13 mouse cellular contexts compared by ENCODE assay signal in the genomic region with DNA sequence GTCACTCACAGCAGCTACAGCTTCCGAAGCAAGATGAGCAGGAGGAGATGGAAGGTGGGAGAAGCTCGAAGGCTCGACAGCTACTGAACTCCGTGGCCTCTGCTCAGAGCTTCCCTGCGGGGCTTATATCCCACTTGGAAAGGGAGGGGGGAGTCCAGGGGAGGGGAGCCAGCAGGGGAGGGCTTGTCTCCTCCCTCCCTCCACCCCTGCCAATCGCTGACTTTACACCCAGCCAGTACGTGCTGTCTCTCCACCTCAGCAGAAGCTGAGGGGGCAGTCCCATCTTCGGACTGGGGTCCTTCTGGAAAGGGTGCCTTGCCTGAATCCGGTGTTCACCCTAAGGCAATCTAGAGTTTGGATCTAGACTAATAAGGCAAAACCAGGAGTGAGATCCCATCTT. TPM values are rescaled to one million over a fixed set of nuclear protein-coding genes. Genes with fewer than 3 reads are reported as not detected.
DNase-seq lines count a peak whose midpoint lies in the region; ATAC-seq and TF ChIP-seq lines count a peak whose summit lies in the region.
"Had no signal": no experiment of that assay in that cellular context is flagged by ENCODE, and none has a peak within 500 bp of the region (broad histone marks: within the 10 kb centered on the region; RNA-seq: fewer than 3 reads in every experiment).

Pyy (minus strand) TSS at position 101 of the 400 bp plus-strand sequence.

- peaks cover 76% of the 10 kb centered on the region for H3K27me3 ChIP-seq in heart, embryonic 15.5 days
- H3K27me3 ChIP-seq in midbrain, embryonic 10.5 days (ENCODE audit: low read depth, poor library complexity, severe bottlenecking), result peaks cover 79% of the 10 kb centered on the region
- peaks cover 39% of the 10 kb centered on the region for H3K27me3 ChIP-seq in midbrain, embryonic 14.5 days (ENCODE audit: control insufficient read depth, insufficient read depth, low read length)
- peaks cover 57% of the 10 kb centered on the region for H3K27me3 ChIP-seq in hindbrain, embryonic 15.5 days
- H3K27me3 ChIP-seq in small intestine, adult 2 months (ENCODE audit: control insufficient read depth, insufficient read depth, low read length), result peaks cover 30% of the 10 kb centered on the region

- H3K27ac ChIP-seq in heart, embryonic 15.5 days, result no peak within 1 kb of the TSS
- no peak within 1 kb of the TSS for H3K27ac ChIP-seq in midbrain, embryonic 10.5 days (replicated peaks)
- H3K27ac ChIP-seq in midbrain, embryonic 14.5 days (replicated peaks; ENCODE audit: low read depth, low read length), result no peak within 1 kb of the TSS
- no peak within 1 kb of the TSS for H3K27ac ChIP-seq in hindbrain, embryonic 15.5 days (replicated peaks)
- no peak within 1 kb of the TSS for H3K27ac ChIP-seq in small intestine, adult 2 months (ENCODE audit: insufficient read depth, low read depth, low read length)

- ATAC-seq in heart, embryonic 15.5 days (replicated peaks; ENCODE audit: insufficient number of reproducible peaks, insufficient read depth, low FRiP score, low read depth), result no peak
- no peak for ATAC-seq in midbrain, embryonic 14.5 days (ENCODE audit: low FRiP score, low TSS enrichment)
- ATAC-seq in hindbrain, embryonic 15.5 days (ENCODE audit: low FRiP score, low read depth), result no peak
- ATAC-seq in activated CD4-positive, CD25-positive, alpha-beta regulatory T cell, adult 4 months, result no peak
- ATAC-seq: CD4-positive, CD25-positive, alpha-beta regulatory T cell, adult 4 months; forebrain, embryonic 14.5 days had no signal

- no peak for DNase-seq in heart, adult 11 months
- no peak for DNase-seq in midbrain, embryonic 10.5 days (ENCODE audit: low spot score)
- no peak for DNase-seq in midbrain, embryonic 14.5 days
- no peak for DNase-seq in right cerebral cortex, adult 18-20 months
- DNase-seq: cerebellum, postnatal 36 days; gastrocnemius, postnatal 25 days; kidney, adult 2 months had no signal

- TF ChIP-seq CTCF in small intestine, adult 2 months (IDR thresholded peaks at IDR 0.05; ENCODE audit: extremely low read depth, insufficient read length, insufficient replicate concordance, low read depth, low read length), result no peak

- 0 out of 2 replicates have a peak within 1 kb of the TSS, but pooled peaks have one; percentile 1 for H3K4me3 ChIP-seq in heart, embryonic 15.5 days
- H3K4me3 ChIP-seq in midbrain, embryonic 10.5 days, result peak within 1 kb of the TSS; percentile 27
- no peak within 1 kb of the TSS; the same call in 1 of the 2 replicates for H3K4me3 ChIP-seq in midbrain, embryonic 14.5 days (replicated peaks; ENCODE audit: low read depth, low read length)
- peak within 1 kb of the TSS; percentile 15; the same call in 1 of the 2 replicates for H3K4me3 ChIP-seq in hindbrain, embryonic 15.5 days
- no peak within 1 kb of the TSS for H3K4me3 ChIP-seq in small intestine, adult 2 months (ENCODE audit: low read depth, low read length)

- no peaks in the 10 kb centered on the region for H3K9me3 ChIP-seq in heart, embryonic 15.5 days (replicated peaks)
- no peaks in the 10 kb centered on the region for H3K9me3 ChIP-seq in midbrain, embryonic 10.5 days (replicated peaks)
- H3K9me3 ChIP-seq in midbrain, embryonic 14.5 days (ENCODE audit: control insufficient read depth, low read length), result no peaks in the 10 kb centered on the region
- H3K9me3 ChIP-seq in hindbrain, embryonic 15.5 days, result no peaks in the 10 kb centered on the region

- 12% methylated on average over 9 of the region's 9 CpGs for WGBS in heart, embryonic 15.5 days
- WGBS in midbrain, embryonic 10.5 days, result 17% methylated on average over 9 of the region's 9 CpGs
- 11% methylated on average over 9 of the region's 9 CpGs for WGBS in midbrain, embryonic 14.5 days
- WGBS in hindbrain, embryonic 15.5 days, result 20% methylated on average over 8 of the region's 9 CpGs
- 13% methylated on average over 9 of the region's 9 CpGs for WGBS in small intestine, adult 2 months

- H3K4me1 ChIP-seq in heart, embryonic 15.5 days (replicated peaks), result peaks cover 5% of the 10 kb centered on the region; the same call in 1 of the 2 replicates
- peaks cover 11% of the 10 kb centered on the region for H3K4me1 ChIP-seq in midbrain, embryonic 10.5 days
- no peaks in the 10 kb centered on the region for H3K4me1 ChIP-seq in midbrain, embryonic 14.5 days (ENCODE audit: control insufficient read depth, insufficient read depth, low read length)
- peaks cover 6% of the 10 kb centered on the region; the same call in 1 of the 2 replicates for H3K4me1 ChIP-seq in hindbrain, embryonic 15.5 days (replicated peaks)
- H3K4me1 ChIP-seq in small intestine, adult 2 months (ENCODE audit: control insufficient read depth, insufficient read depth, insufficient read length, low read length), result 0 out of 2 replicates have a peak, but pooled peaks cover 2% of the 10 kb centered on the region

- H3K36me3 ChIP-seq in heart, embryonic 15.5 days, result no peaks in the 10 kb centered on the region
- no peaks in the 10 kb centered on the region for H3K36me3 ChIP-seq in midbrain, embryonic 10.5 days
- H3K36me3 ChIP-seq in midbrain, embryonic 14.5 days (ENCODE audit: control insufficient read depth, insufficient read depth, low read length), result no peaks in the 10 kb centered on the region
- no peaks in the 10 kb centered on the region for H3K36me3 ChIP-seq in hindbrain, embryonic 15.5 days
- no peaks in the 10 kb centered on the region for H3K36me3 ChIP-seq in small intestine, adult 2 months (ENCODE audit: control insufficient read depth, insufficient read depth, low read length)

- TF ChIP-seq POLR2A in small intestine, adult 2 months (IDR thresholded peaks at IDR 0.05; ENCODE audit: low read depth, low read length), result no peak

- no peak within 1 kb of the TSS for H3K9ac ChIP-seq in heart, embryonic 15.5 days
- no peak within 1 kb of the TSS for H3K9ac ChIP-seq in midbrain, embryonic 14.5 days (replicated peaks; ENCODE audit: low read length)
- H3K9ac ChIP-seq in hindbrain, embryonic 15.5 days, result no peak within 1 kb of the TSS

- H3K4me2 ChIP-seq in heart, embryonic 15.5 days, result peak within 1 kb of the TSS; percentile 26; the same call in 1 of the 2 replicates
- no peak within 1 kb of the TSS for H3K4me2 ChIP-seq in midbrain, embryonic 14.5 days (ENCODE audit: low read length)
- no peak within 1 kb of the TSS for H3K4me2 ChIP-seq in hindbrain, embryonic 15.5 days

RNA-seq across cellular contexts. Expression of gene Pyy, which starts in this region (rescaled TPM):
- polyA plus RNA-seq in heart, embryonic 15.5 days (2015; fragmentation: Nextera tagmentation; extraction: Ambion mirVana), result not detected in 2 replicates
- polyA plus RNA-seq in midbrain, embryonic 10.5 days (2016; fragmentation: Nextera tagmentation; extraction: Ambion mirVana), result not detected in 2 replicates
- not detected in 2 replicates for polyA plus RNA-seq in midbrain, embryonic 14.5 days (2014; fragmentation: Nextera tagmentation; extraction: Ambion mirVana)
- 3.7 and 5.2 TPM in 2 replicates for polyA plus RNA-seq in hindbrain, embryonic 15.5 days (2015; fragmentation: Nextera tagmentation; extraction: Ambion mirVana)
- polyA plus RNA-seq in small intestine, adult 2 months (2012; rRNA removed), result 137 and 596 TPM in 2 replicates
- polyA plus RNA-seq in activated CD4-positive, CD25-positive, alpha-beta regulatory T cell, adult 4 months (2017; shearing (Covaris generic)), result not detected
- polyA plus RNA-seq: CD4-positive, CD25-positive, alpha-beta regulatory T cell, adult 4 months; forebrain, embryonic 14.5 days; kidney, adult 2 months had no signal

Comparison
In these comparisons a context has a peak if more than half of its experiments do, and no peak if none do; other contexts are left out.
1. RNA of gene Pyy (polyA plus RNA-seq): 137 to 596 TPM in small intestine, adult 2 months; 3.7 to 5.2 TPM in hindbrain, embryonic 15.5 days, not detected in midbrain, embryonic 10.5 days, not detected in midbrain, embryonic 14.5 days, not detected in heart, embryonic 15.5 days and not detected in activated CD4-positive, CD25-positive, alpha-beta regulatory T cell, adult 4 months; every median in the first group is over 10 times any median in the second.
2. H3K4me3 ChIP-seq: peak in heart, embryonic 15.5 days (single experiment), midbrain, embryonic 10.5 days (single experiment) and hindbrain, embryonic 15.5 days (single experiment); none in midbrain, embryonic 14.5 days (single experiment) and small intestine, adult 2 months (single experiment).